Mouse (Mus musculus) right cerebral cortex, postnatal 14 days (tissue): ENCODE measurements around the gene Klf3.

Source experiments
- DNase-seq: peaks from one replicate; pipeline ENCODE4 v3.0.0; 2022

The Klf3 gene

GRCm38 (mm10) chr5:64810860-64811499, 7.8 kb downstream of the Klf3 start:
- DNase-seq = no peak

GRCm38 (mm10) chr5:64811500-64812123, 8.4 kb downstream of the Klf3 start:
- DNase-seq = no peak

DNA sequence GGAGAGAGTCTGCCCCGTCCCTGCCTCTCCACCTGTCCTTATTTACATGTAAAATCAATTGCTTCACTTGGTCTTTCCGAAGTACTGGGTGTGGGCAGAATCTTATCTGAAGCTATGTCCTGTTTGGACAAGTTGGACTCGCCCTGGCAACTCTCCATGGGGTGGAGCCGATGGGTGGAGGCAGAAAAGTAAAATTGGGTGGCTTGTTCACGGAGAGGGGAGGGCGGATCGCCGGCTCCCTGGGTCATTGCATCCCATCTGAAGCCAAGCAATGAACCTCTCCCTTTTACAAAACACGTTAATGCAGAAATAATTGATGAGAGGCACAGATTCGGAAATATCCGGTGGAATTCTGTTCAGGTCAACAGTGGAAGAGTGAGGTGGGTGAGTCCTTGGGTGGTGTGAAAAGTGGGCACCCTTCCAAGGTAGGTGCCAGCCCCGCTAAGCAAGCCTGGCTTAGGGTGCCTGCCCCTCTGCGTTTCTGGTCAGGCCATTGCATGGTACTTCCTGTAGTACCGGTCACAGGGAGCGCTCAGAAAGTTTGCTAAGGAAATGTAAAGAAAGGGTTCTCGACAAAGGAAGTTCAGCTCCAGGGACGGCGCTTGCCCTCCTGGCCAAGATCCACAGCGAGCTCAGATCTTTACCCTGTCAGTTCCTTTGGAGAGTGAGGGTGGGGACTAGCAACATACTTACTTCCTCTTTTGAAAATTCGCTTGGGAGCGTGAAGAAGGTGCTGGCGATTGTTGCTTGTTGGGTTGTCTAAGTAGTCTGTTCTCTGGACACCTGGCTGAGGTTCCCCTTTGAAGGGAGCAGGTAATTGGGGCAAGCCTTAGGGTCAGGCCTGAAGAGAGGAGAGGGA, 9.2 kb downstream of the Klf3 start:
- DNase-seq = no peak

DNA sequence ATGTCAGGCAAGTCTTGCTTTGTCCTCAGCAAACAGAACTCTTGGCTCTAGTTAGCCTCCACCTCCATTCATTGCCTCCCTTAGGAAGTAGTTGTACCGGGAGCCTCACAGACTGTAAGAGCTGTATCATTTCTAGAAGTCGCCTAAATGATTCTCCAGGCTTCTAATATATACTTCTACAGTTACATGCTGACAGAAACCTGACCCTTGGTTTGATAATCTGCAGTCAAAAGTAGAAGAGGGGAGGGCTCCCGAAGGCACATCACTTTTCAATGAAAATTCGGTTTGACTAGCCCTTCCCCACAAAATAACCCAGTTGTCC, 9.8 kb downstream of the Klf3 start:
- DNase-seq = no peak

DNA sequence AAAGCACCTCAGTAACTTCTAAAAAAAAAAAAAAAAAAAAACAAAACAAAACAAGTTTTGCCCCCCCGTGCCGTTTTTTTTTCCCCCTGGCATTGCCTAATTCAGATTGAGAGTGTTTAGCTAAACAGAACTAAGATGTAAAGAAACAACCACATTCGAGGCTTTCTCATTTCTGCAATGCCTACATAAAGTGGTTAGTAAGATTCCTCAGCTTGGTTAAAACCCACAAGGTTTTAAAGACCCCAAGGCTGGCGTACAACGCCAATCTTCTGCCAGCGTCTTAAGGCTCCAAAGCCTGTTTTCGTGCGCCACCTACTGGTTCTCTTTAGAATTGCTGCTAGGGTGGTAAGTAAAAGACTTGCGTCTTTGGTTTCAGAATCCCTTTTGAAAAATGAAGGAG, 10.2 kb downstream of the Klf3 start:
- peak; percentile 91 for DNase-seq

DNA sequence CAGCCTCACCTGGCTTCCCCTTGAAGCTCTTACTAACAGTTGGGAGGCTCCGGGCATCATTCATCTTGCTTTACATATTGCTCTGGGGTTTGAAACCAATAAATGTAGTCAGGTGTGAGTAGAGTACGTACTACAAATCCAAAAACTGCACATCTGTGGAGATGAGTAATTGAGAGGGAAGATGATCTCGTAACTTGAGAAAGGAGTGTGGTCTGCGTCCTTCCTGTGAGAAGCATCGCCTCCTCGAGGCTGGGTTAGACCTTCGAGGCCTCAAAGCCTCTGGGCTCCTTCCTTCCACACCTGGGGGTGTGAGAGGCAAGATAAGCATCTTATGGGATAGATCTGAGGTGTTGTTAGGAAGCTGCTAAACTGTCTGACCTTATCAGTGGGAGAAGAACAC, 11.2 kb downstream of the Klf3 start:
- DNase-seq = no peak

GRCm38 (mm10) chr5:64815631-64816030, 12.4 kb downstream of the Klf3 start:
- DNase-seq = no peak

- DNase-seq = no peak
Measured at GRCm38 (mm10) chr5:64816290-64816973, 13.2 kb downstream of the Klf3 start.

DNA sequence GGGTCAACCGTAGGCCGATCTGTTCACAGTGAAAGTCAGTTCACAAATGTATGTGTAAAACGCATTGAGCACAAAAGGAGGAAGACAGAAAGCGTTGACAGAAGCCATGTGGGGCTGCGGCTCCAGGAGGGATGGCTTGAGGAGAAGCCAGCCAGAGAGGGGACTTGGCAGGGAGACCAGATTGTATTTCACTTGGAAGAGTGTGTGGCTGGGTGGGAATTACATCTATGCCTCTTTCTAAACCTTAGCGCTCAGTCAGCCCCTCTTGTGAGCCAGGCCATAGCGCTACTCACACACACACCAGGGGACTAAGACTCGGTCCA, 13.7 kb downstream of the Klf3 start:
- no peak for DNase-seq

DNA sequence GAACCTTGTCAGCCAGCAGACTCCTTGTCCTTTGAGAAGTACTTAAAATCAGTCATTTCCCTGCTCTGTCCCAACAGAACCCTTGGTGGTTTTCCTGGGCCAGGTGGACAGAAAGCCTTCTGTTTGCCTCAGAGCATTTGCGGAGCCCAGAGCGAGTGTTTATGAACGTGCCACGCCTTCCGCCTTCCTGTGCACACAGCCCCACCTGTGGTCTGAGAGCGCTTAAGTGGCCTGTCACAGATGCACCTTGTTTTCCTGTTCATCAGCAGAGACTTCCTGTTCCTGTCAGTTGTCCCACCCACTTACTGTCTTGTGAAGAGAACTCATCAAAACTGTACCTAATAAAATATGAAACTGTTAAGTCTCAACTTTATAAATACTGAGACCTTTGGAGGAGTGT, 16.2 kb downstream of the Klf3 start:
- no peak for DNase-seq

- no peak for DNase-seq
Measured at GRCm38 (mm10) chr5:64820138-64820537, 16.9 kb downstream of the Klf3 start.

- DNase-seq = no peak
Measured at GRCm38 (mm10) chr5:64821294-64821693, 18.1 kb downstream of the Klf3 start.

GRCm38 (mm10) chr5:64821964-64822363, 18.8 kb downstream of the Klf3 start:
- no peak for DNase-seq

DNA sequence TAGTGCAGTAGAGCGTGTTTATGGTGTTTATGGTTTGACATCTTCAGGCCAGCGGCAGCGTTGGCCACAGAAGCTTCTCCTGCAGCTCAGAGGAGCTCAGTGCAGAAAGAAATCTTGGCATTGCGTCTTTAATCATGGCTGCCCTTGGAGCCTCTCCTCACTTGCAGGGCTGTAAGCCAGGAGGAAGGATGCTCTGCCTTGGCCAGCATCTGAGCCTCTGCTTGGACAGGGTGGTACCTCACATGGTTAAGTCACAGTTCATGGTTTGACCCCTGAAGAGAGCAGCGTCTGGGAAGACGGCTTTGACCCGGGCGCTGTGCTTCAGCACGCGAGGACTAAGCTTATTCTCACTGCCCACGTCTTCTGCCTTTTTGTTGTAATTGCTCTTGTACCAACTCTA, 20.2 kb downstream of the Klf3 start:
- DNase-seq = no peak

DNA sequence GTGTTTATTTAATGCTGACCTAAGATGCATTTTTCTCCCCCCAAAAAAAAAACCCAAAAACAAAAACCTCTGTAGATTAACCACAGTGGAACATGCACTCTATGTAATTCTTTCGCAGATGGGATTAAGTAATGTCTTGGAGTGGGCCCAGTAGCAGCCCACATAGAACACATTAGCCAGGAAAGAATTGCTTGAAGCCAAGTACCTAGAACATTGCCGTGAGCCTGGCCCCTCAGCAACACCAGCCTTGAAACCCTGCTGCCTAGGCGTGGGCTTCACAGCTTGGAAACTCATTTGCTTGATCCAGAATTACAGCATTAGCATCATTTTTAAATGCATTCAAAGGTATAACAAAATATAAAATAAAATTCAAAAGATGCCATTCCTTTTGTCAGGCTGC, 21.6 kb downstream of the Klf3 start:
- no peak for DNase-seq

DNA sequence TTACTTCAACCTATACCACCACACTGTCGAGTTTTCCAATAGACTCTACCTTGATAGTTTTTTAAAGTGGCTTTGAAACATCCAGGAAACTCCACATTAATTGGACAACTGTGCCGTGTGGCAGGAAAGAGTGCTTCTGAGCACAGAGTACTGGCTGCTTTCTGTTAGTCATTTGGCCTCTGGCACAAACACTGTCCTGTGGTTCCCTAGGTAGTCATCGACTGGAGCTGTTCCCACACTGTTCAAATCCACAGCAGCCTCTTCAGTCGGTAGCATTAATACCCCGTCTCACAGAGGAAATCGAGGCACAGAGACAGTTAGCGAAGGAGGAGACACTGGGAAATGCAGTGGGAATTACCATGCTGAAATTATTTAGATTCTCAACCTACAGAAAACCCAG, 22.3 kb downstream of the Klf3 start:
- no peak for DNase-seq

GRCm38 (mm10) chr5:64827151-64827550, 24.0 kb downstream of the Klf3 start:
- DNase-seq = no peak

GRCm38 (mm10) chr5:64828314-64828713, 25.1 kb downstream of the Klf3 start:
- DNase-seq = no peak

GRCm38 (mm10) chr5:64829606-64830005, 26.4 kb downstream of the Klf3 start:
- DNase-seq = no peak

DNA sequence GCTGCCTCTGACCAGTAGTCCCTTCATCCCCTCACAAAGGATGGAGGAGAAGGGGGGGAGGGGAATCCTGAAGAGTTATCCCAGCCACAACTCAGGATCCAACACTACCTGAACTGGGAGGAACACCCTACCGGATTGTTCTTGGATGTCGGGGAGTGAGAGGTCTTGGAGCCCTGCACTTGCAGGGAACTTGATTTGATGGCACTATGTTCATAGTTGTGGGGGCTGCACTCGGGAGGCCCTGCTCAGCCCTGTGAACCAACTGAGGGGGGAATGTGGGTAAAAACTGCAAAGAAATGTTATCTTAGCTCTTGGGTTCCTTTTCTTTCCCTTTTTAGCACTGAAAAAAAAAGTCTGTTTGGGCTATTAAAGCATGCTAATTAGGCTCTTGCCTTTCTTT, 27.6 kb downstream of the Klf3 start:
- DNase-seq = no peak

- DNase-seq = no peak
Measured at GRCm38 (mm10) chr5:64833410-64833809, 30.2 kb downstream of the Klf3 start.

- no peak for DNase-seq
Measured at GRCm38 (mm10) chr5:64834213-64834612, 31.0 kb downstream of the Klf3 start.

DNA sequence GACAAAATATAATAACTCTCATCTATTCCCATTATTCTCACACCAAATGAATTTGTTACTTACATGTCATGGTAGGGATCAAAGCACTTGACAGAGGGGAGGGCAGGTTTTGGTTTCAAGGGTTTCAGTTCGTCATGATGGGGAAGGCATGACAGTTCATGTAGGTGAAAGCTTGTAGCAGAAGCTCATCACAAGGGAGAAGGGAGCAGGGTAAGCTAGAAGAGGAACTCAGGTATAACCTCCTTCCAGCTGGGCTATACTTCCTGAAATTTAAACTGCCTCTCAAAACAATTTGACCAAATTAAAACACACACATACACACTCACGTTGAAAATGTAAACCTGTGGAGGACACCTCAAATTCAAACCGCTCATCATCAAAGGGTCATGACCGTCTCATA, 32.1 kb downstream of the Klf3 start:
- no peak for DNase-seq
